Mouse (Mus musculus): ENCODE measurements around the gene Ylpm1.

Gene Ylpm1

DNA sequence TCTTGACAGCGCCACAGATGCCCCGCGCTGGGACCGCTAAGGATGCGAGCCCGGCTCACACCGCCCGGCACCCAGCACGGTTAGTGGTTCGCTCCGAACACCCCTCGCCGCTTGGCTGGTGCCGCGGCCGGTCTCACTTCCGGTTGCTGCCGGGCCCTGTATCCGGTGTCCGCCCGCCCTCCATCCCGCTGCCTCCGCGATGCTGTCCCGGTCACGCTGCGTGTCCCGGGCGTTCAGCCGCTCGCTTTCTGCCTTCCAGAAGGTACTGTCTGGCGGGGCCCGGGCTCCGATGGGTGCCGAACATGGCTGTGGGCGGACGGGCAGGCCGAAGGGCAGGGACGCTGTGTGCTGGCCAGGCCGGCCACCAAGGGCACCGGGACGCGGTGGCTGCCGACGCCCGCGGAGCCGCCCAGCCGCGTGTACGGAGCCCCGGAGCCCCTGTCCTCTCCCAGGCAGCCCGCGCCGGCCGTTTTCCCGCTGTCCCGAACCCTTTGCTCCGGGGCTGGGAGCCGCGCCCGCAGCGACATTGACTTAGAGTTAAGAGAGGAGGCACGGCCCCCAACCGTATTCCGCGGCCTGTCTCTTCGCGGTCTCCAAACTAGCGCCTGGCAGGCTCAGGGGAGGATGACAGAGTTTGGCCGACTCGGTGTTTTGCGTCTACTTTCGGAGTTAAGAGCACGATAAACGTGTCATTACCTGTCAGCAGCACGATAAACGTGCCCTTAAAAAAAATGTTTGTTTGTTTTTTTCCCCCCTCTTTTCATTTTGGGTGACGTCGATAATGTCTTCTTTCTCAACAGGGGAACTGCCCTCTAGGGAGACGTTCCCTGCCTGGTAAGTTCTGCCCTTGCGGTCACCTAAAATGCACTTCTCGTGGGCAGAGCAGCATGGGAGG is 114.8 kb downstream of the Ylpm1 start, which contains the start of the genes Prox2 and Dlst:
TSS of gene Prox2 (minus strand) at position 62 of the 895 bp plus-strand sequence.
TSS of gene Dlst (plus strand) at position 136 of the 895 bp plus-strand sequence.
- DNase-seq: peak; percentile 88 to 90

DNA sequence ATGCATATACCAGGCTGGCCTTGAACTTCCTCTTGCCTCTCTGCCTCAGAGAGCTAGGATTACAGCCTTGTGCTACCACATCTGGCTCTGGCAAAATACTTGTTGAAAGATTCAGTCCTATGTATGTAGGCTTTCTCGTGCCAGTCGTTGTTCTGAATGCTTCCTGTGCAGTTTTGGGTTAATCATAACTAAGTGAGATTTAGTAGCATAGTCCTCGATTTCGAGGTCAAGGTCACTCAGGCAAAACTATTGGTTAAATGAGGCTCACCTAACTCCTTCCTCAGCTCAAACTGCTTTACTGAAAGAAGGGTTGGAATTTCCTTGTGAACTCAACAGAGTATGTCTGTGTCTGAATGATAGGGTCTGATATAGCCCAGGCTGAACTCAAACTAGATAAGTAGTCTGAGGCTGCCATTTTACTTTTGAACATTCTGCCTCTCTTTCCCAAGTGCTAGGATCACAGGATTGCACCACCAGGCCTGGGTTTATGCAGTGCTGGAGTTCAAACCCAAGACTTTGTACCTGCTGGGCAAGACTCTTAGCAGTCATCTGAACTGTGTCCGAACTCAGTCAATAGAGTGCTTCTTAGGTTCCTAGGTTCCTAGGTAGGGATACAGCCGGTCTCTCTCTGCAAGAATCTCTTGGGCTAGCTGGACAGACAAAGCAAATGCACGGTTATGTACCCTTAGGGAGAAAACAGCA is 116.6 kb downstream of the Ylpm1 start:
- DNase-seq: no peak

DNA sequence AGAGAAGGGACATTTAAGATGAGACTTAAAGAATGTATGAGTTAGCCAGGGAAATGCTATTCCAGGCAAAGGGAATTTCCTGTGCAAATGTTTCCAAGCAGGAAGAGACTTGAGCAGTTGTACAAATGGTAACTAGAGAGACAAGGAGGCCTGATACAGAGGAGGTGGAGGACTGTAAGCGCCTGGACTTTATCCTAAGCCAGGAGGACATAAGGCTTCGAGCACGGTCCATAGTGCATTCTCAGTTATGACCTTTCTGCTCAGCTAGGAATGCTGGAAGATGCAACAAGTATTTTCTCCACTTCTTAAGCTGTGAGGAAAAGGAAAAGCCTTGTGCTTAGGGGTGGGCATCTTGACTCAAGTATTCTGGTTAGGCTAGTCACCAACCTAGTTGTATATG is 117.2 kb downstream of the Ylpm1 start:
- no peak for DNase-seq

GRCm38 (mm10) chr12:85113917-85114316 is 117.8 kb downstream of the Ylpm1 start:
- DNase-seq: no peak

DNA sequence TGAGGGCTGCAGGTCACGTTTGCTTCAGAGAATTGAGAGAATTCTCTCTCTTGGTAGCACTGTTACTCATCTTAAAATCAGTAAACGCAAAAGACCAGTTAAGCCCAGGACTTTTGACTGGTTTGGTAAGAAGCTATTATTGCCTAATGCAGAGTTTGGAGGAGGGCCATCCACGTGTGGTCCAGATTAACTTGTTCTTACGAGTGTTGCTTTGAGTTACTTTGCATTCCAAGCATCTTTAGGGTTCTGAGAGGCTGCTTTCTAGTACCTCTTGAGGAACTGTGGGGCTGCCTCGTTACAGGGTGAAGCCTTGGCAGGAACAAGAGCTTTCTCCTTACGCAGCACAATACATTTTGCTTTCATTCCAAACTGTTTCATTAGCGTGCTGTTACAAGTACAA is 119.6 kb downstream of the Ylpm1 start:
- DNase-seq: no peak

All from B cell, adult 2 months (primary cell).